Mouse (Mus musculus): ENCODE data around the gene H2-M11. TPM values are rescaled to one million over a fixed set of nuclear protein-coding genes. Genes with fewer than 3 reads are reported as not detected.

Gene H2-M11
- polyA plus RNA-seq (2015; fragmentation: Nextera tagmentation; extraction: Ambion mirVana): not detected in 2 replicates

DNA sequence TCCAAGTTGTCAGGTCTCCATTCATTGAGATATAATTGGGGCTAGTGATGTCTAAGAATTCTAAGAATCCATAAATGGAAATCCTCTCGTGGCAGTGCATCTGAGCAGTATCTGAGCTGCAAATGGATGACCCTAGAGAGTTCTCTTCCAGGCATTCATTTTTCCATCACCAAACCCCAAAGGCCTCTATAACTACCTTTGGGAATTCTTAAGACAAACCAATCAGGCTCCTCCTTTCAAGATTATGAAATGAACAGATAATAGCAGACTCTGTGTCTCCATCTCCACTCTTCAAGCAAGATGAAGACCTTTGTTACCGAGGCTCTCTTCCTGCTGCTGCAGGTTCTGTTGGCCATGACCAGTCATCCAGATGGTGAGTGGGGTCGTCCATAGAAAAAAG, at the start of gene H2-M11:
Gene H2-M11 (plus strand): TSS at position 301 of the 400 bp plus-strand sequence.
- Histone ChIP-seq H3K27ac (ENCODE audit: low read length) (no peak within 1 kb of the TSS), H3K4me3 (ENCODE audit: low read depth, low read length) (no peak within 1 kb of the TSS), H3K4me1 (ENCODE audit: control insufficient read depth, insufficient read depth, low read length) (no peaks in the 10 kb centered on the region), H3K9ac (ENCODE audit: low read depth, low read length) (no peak within 1 kb of the TSS), H3K4me2 (ENCODE audit: low read length) (no peak within 1 kb of the TSS), H3K9me3 (replicated peaks; ENCODE audit: control insufficient read depth, low read length, poor library complexity, severe bottlenecking) (no peaks in the 10 kb centered on the region), H3K27me3 (ENCODE audit: control insufficient read depth, insufficient read depth, low read depth, low read length) (no peaks in the 10 kb centered on the region), H3K36me3 (ENCODE audit: control insufficient read depth, insufficient read depth, low read length) (no peaks in the 10 kb centered on the region)
- 56% methylated on average over 3 of the region's 3 CpGs for WGBS
- no peak for ATAC-seq

DNA sequence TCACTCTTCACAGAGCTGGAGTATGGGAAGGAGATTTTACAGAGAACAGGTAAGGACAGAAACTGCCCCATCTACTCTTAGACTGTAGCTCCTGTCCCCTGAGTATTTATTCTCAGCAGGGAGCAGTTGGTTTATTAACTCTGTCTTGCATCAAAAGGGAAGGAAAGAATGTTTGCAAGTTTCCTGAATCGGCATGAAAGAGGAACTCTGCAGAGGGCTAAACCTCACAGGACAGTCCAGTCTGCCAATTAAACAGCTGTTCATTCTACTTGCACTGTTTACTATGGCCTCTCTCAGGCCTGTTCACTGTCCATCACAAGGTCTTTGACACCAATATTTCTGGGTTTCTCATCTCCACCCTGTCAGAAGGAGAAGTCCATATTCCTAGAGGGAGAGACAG, 46.4 kb upstream of the H2-M11 start:
- H3K9ac ChIP-seq (ENCODE audit: low read depth, low read length): no peak overlapping the region
- no peak for ATAC-seq
- 84% methylated on average over 1 of the region's 1 CpGs for WGBS

DNA sequence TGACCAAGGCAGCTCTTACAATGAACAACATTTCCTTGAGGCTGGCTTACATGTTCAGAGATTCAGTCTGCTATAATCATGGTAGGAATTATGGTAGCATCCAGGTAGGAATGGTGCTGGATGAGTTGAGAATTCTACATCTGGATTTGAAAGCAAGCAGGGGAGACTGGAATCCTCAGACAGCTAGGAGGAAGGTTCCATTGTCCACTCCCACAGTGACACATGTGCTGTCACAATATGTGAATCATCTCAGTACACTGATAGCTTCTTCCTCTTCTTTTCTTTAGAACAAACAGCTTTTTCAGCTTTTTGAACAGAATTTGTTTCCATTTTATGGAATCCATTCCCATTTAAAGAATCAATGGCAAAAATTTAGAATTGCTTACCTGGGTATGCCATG, 43.0 kb upstream of the H2-M11 start:
- no peak for ATAC-seq

More for the DNA sequence above, 46.4 kb upstream of the H2-M11 start:
- no peaks in the 10 kb centered on the region for H3K27me3 ChIP-seq (ENCODE audit: control insufficient read depth, insufficient read depth, low read depth, low read length)
- no peak overlapping the region for H3K4me3 ChIP-seq (ENCODE audit: low read depth, low read length)
- H3K27ac ChIP-seq (ENCODE audit: low read length): no peak overlapping the region
- no peaks in the 10 kb centered on the region for H3K9me3 ChIP-seq (replicated peaks; ENCODE audit: control insufficient read depth, low read length, poor library complexity, severe bottlenecking)
- no peaks in the 10 kb centered on the region for H3K36me3 ChIP-seq (ENCODE audit: control insufficient read depth, insufficient read depth, low read length)
- H3K4me2 ChIP-seq (ENCODE audit: low read length): no peak overlapping the region
- H3K4me1 ChIP-seq (ENCODE audit: control insufficient read depth, insufficient read depth, low read length): no peaks in the 10 kb centered on the region

More for the DNA sequence above, 43.0 kb upstream of the H2-M11 start:
- Histone ChIP-seq H3K27me3 (ENCODE audit: control insufficient read depth, insufficient read depth, low read depth, low read length) (no peaks in the 10 kb centered on the region), H3K9ac (ENCODE audit: low read depth, low read length) (no peak overlapping the region), H3K4me2 (ENCODE audit: low read length) (no peak overlapping the region), H3K4me1 (ENCODE audit: control insufficient read depth, insufficient read depth, low read length) (no peaks in the 10 kb centered on the region), H3K36me3 (ENCODE audit: control insufficient read depth, insufficient read depth, low read length) (no peaks in the 10 kb centered on the region), H3K9me3 (replicated peaks; ENCODE audit: control insufficient read depth, low read length, poor library complexity, severe bottlenecking) (no peaks in the 10 kb centered on the region), H3K27ac (ENCODE audit: low read length) (no peak overlapping the region), H3K4me3 (ENCODE audit: low read depth, low read length) (no peak overlapping the region)

Other genes with a start within 250 kb of the H2-M11 start
- not detected in 2 replicates for gene H2-M10.1, start 220.9 kb upstream of the H2-M11 start, polyA plus RNA-seq (2015; fragmentation: Nextera tagmentation; extraction: Ambion mirVana)
- gene H2-M10.3, start 178.7 kb upstream of the H2-M11 start, polyA plus RNA-seq (2015; fragmentation: Nextera tagmentation; extraction: Ambion mirVana): not detected in 2 replicates
- not detected in 2 replicates for gene H2-M10.4, start 84.7 kb upstream of the H2-M11 start, polyA plus RNA-seq (2015; fragmentation: Nextera tagmentation; extraction: Ambion mirVana)
- not detected in 2 replicates for gene H2-M9, start 95.6 kb downstream of the H2-M11 start, polyA plus RNA-seq (2015; fragmentation: Nextera tagmentation; extraction: Ambion mirVana)
- gene H2-M1, start 125.1 kb downstream of the H2-M11 start, polyA plus RNA-seq (2015; fragmentation: Nextera tagmentation; extraction: Ambion mirVana): not detected in 2 replicates
- not detected in 2 replicates for gene H2-M10.5, start 225.8 kb downstream of the H2-M11 start, polyA plus RNA-seq (2015; fragmentation: Nextera tagmentation; extraction: Ambion mirVana)